In the genomic region with DNA sequence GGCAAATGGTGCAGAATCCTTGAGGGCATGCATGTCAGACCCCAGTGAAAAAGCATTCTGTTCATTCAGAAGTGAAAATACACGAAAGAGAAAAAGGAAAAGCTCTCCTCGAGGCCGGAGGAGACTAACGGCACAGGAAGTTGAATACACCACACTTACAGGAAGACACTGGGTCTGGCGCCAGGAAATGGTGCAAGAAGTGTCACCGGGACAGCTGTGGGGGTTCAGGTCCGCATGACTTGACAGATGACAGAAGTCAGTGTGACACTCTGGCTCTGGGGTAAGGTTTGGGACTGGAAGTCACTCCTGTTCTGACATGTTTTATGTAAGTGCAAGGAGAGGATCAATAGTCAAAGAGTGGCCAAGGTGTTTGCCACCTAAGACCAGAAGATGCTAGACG, we compare ENCODE assay signal across 9 mouse cellular contexts. TPM values are rescaled to one million over a fixed set of nuclear protein-coding genes. Genes with fewer than 3 reads are reported as not detected.
A peak's percentile ranks its signal among the peaks of the same experiment; 100 is the strongest.
DNase-seq lines count a peak whose midpoint lies in the region; ATAC-seq and TF ChIP-seq lines count a peak whose summit lies in the region.
"Had no signal": no experiment of that assay in that cellular context is flagged by ENCODE, and none has a peak within 500 bp of the region (broad histone marks: within the 10 kb centered on the region; RNA-seq: fewer than 3 reads in every experiment).

No protein-coding gene starts in this region.

- no peak overlapping the region for H3K4me3 ChIP-seq in kidney, embryonic 14.5 days (ENCODE audit: low read length)
- H3K4me3 ChIP-seq in liver, embryonic 12.5 days: no peak overlapping the region
- H3K4me3 ChIP-seq in small intestine, adult 2 months (ENCODE audit: low read depth, low read length): no peak overlapping the region

- H3K36me3 ChIP-seq in kidney, embryonic 14.5 days (ENCODE audit: control insufficient read depth, insufficient read depth, low read length): no peaks in the 10 kb centered on the region
- H3K36me3 ChIP-seq in liver, embryonic 12.5 days: no peaks in the 10 kb centered on the region
- no peaks in the 10 kb centered on the region for H3K36me3 ChIP-seq in small intestine, adult 2 months (ENCODE audit: control insufficient read depth, insufficient read depth, low read length)

- WGBS in kidney, embryonic 14.5 days: 62% methylated on average over 8 of the region's 8 CpGs
- 19% methylated on average over 8 of the region's 8 CpGs for WGBS in liver, embryonic 12.5 days (ENCODE audit: insufficient replicate concordance)
- WGBS in small intestine, adult 2 months: 58% methylated on average over 8 of the region's 8 CpGs

- no peak overlapping the region for H3K9ac ChIP-seq in kidney, embryonic 14.5 days (ENCODE audit: low read depth, low read length)
- H3K9ac ChIP-seq in liver, embryonic 12.5 days: no peak overlapping the region
- H3K9ac ChIP-seq: forebrain, postnatal 0 days had no signal

- peak; percentile 53 for DNase-seq in kidney, adult 18-20 months
- no peak for DNase-seq in layer of hippocampus, adult 18-20 months (ENCODE audit: low spot score in 2 of 2)
- no peak for DNase-seq in frontal cortex, postnatal 10 days (ENCODE audit: low spot score in 2 of 2)
- DNase-seq: forebrain, postnatal 0 days had no signal

- no peak for TF ChIP-seq POLR2A in small intestine, adult 2 months (IDR thresholded peaks at IDR 0.05; ENCODE audit: low read depth, low read length)

- ATAC-seq in kidney, embryonic 14.5 days (ENCODE audit: low FRiP score, low TSS enrichment): no peak
- peak; percentile 86 for ATAC-seq in granulocyte monocyte progenitor cell, adult 5-6 weeks (replicated peaks; ENCODE audit: poor library complexity, severe bottlenecking)
- ATAC-seq in liver, embryonic 12.5 days: no peak
- no peak for ATAC-seq in frontal cortex, adult (ENCODE audit: low TSS enrichment)
- ATAC-seq: forebrain, postnatal 0 days had no signal

- H3K9me3 ChIP-seq in kidney, embryonic 14.5 days (ENCODE audit: control insufficient read depth, low read length): no peaks in the 10 kb centered on the region
- H3K9me3 ChIP-seq in liver, embryonic 12.5 days (replicated peaks): no peaks in the 10 kb centered on the region

- no peak overlapping the region; the same call in 1 of the 2 replicates for H3K27ac ChIP-seq in kidney, embryonic 14.5 days (ENCODE audit: low read depth, low read length)
- peak overlapping the region; percentile 6 for H3K27ac ChIP-seq in liver, embryonic 12.5 days
- H3K27ac ChIP-seq in small intestine, adult 2 months (ENCODE audit: insufficient read depth, low read depth, low read length): peak overlapping the region; percentile 32

- no peak overlapping the region for H3K4me2 ChIP-seq in kidney, embryonic 14.5 days (replicated peaks; ENCODE audit: low read depth, low read length)
- no peak overlapping the region for H3K4me2 ChIP-seq in liver, embryonic 12.5 days

- H3K4me1 ChIP-seq in kidney, embryonic 14.5 days (ENCODE audit: control insufficient read depth, insufficient read depth, low read length): 0 out of 2 replicates have a peak, but pooled peaks cover 6% of the 10 kb centered on the region
- peaks cover 4% of the 10 kb centered on the region; the same call in 1 of the 2 replicates for H3K4me1 ChIP-seq in liver, embryonic 12.5 days
- peaks cover 6% of the 10 kb centered on the region; the same call in 1 of the 2 replicates for H3K4me1 ChIP-seq in small intestine, adult 2 months (ENCODE audit: control insufficient read depth, insufficient read depth, insufficient read length, low read length)

- TF ChIP-seq CTCF in small intestine, adult 2 months (IDR thresholded peaks at IDR 0.05; ENCODE audit: extremely low read depth, insufficient read length, insufficient replicate concordance, low read depth, low read length): no peak

- H3K27me3 ChIP-seq in kidney, embryonic 14.5 days (ENCODE audit: control insufficient read depth, insufficient read depth, low read length): no peaks in the 10 kb centered on the region
- H3K27me3 ChIP-seq in liver, embryonic 12.5 days (replicated peaks): no peaks in the 10 kb centered on the region
- H3K27me3 ChIP-seq in small intestine, adult 2 months (ENCODE audit: control insufficient read depth, insufficient read depth, low read length): no peaks in the 10 kb centered on the region

RNA-seq across cellular contexts. Expression of a gene that starts 11.6 kb away (rescaled TPM):
- polyA plus RNA-seq in kidney, embryonic 14.5 days (2014; fragmentation: Nextera tagmentation; extraction: Ambion mirVana): 0.29 TPM in 1 of 2 replicates, not detected in the other
- 0.28 TPM in 1 of 2 replicates, not detected in the other for total RNA-seq in granulocyte monocyte progenitor cell, adult 5-6 weeks (2014; fragmentation: Nextera tagmentation)
- total RNA-seq in granulocyte monocyte progenitor cell, adult 5-6 weeks (2017): not detected in 2 replicates
- not detected in 2 replicates for polyA plus RNA-seq in liver, embryonic 12.5 days (2016; fragmentation: Nextera tagmentation; extraction: Ambion mirVana)
- polyA plus RNA-seq in small intestine, adult 2 months (2012; rRNA removed): 2.5 and 7.7 TPM in 2 replicates
- 100 to 1,000 TPM; 103 to 116 TPM for total RNA-seq in layer of hippocampus, adult 18-20 months (2021)

RNA-seq across cellular contexts. Expression of a gene that starts 11.9 kb away (rescaled TPM):
- 5.7 and 6.6 TPM in 2 replicates for polyA plus RNA-seq in kidney, embryonic 14.5 days (2014; fragmentation: Nextera tagmentation; extraction: Ambion mirVana)
- 7.4 TPM in 1 of 2 replicates, not detected in the other for total RNA-seq in granulocyte monocyte progenitor cell, adult 5-6 weeks (2014; fragmentation: Nextera tagmentation)
- total RNA-seq in granulocyte monocyte progenitor cell, adult 5-6 weeks (2017): 0.56 and 3.5 TPM in 2 replicates
- polyA plus RNA-seq in liver, embryonic 12.5 days (2016; fragmentation: Nextera tagmentation; extraction: Ambion mirVana): 0.52 and 0.80 TPM in 2 replicates
- 0.15 and 1.3 TPM in 2 replicates for polyA plus RNA-seq in small intestine, adult 2 months (2012; rRNA removed)
- total RNA-seq in layer of hippocampus, adult 18-20 months (2021): 1 to 10 TPM; 6.1 to 6.4 TPM

RNA-seq across cellular contexts. Expression of a gene that starts 23.6 kb away (rescaled TPM):
- polyA plus RNA-seq in kidney, embryonic 14.5 days (2014; fragmentation: Nextera tagmentation; extraction: Ambion mirVana): 5.3 and 7.3 TPM in 2 replicates
- 5.1 and 5.7 TPM in 2 replicates for total RNA-seq in granulocyte monocyte progenitor cell, adult 5-6 weeks (2014; fragmentation: Nextera tagmentation)
- 1.6 and 4.4 TPM in 2 replicates for total RNA-seq in granulocyte monocyte progenitor cell, adult 5-6 weeks (2017)
- polyA plus RNA-seq in liver, embryonic 12.5 days (2016; fragmentation: Nextera tagmentation; extraction: Ambion mirVana): 2.3 and 2.7 TPM in 2 replicates
- polyA plus RNA-seq in small intestine, adult 2 months (2012; rRNA removed): 5.8 and 19.4 TPM in 2 replicates
- total RNA-seq in layer of hippocampus, adult 18-20 months (2021): 10 to 100 TPM; 31.5 to 35.9 TPM
